Comparison of ENCODE assay signal across 9 mouse cellular contexts in the genomic region with DNA sequence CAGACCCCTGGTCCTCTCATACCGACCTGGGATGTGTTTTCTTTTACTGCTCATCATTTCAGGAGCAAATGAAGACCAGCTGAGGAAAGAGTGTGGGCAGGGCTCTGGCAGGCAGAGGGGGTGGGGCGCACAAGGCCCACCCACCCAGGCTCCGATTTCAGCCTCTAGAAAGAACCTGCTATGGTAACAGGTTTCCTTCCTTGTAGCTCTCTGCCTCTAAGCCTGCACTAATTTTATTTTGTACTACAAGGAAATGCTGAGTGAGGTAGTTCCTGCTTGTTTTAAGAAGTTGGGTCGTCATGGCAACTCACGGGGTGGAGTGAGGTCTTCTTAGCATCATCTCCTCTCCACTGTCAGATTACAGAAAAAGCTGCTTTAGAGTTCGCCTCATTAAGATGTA.
DNase-seq lines count a peak whose midpoint lies in the region; ATAC-seq and TF ChIP-seq lines count a peak whose summit lies in the region.
"Had no signal": no experiment of that assay in that cellular context is flagged by ENCODE, and none has a peak within 500 bp of the region (broad histone marks: within the 10 kb centered on the region; RNA-seq: fewer than 3 reads in every experiment).

No protein-coding gene starts in this region.

- H3K27ac ChIP-seq in kidney, postnatal 0 days, result no peak overlapping the region
- H3K27ac ChIP-seq in MEL (ENCODE audit: control insufficient read depth, low read depth, low read length), result no peak overlapping the region

- no peaks in the 10 kb centered on the region for H3K9me3 ChIP-seq in kidney, postnatal 0 days (replicated peaks; ENCODE audit: low read length)
- no peaks in the 10 kb centered on the region for H3K9me3 ChIP-seq in MEL (replicated peaks; ENCODE audit: insufficient read depth, low read length)

- H3K4me2 ChIP-seq in kidney, postnatal 0 days (ENCODE audit: low read length), result no peak overlapping the region

- peak; percentile 54 for DNase-seq in kidney, postnatal 0 days (ENCODE audit: low spot score)
- DNase-seq in kidney, adult 8-10 months, result no peak
- peak; percentile 28 for DNase-seq in MEL (ENCODE audit: low read depth, low spot score)
- peak; percentile 68 for DNase-seq in forelimb bud, embryonic 11.5 days (ENCODE audit: low read depth, low spot score)
- DNase-seq in naive thymus-derived CD4-positive, alpha-beta T cell, adult 2 months (ENCODE audit: low read depth), result peak; percentile 10
- no peak for DNase-seq in gastrocnemius, adult 18-20 months (ENCODE audit: low spot score)
- no peak for DNase-seq in cerebellum, postnatal 4 days (ENCODE audit: low spot score in 2 of 2)
- DNase-seq in spleen, postnatal 14 days (ENCODE audit: low spot score in 2 of 2), result no peak
- DNase-seq: cerebellum, adult 9-10 months had no signal

- TF ChIP-seq EP300 in MEL (IDR thresholded peaks at IDR 0.05; ENCODE audit: low read depth in 1 of 2, low read length in 2 of 2), result no peak

- TF ChIP-seq RAD21 in MEL (IDR thresholded peaks at IDR 0.05; ENCODE audit: low read depth, low read length), result no peak

- no peaks in the 10 kb centered on the region for H3K27me3 ChIP-seq in kidney, postnatal 0 days (ENCODE audit: insufficient read depth, low read length)
- no peaks in the 10 kb centered on the region; a peak in 1 of 4 replicates for H3K27me3 ChIP-seq in MEL (ENCODE audit: control insufficient read depth in 1 of 2, insufficient read depth in 2 of 2, low read length in 2 of 2)

- 12% methylated on average over 6 of the region's 6 CpGs for WGBS in kidney, postnatal 0 days

- no peak overlapping the region for H3K4me3 ChIP-seq in kidney, postnatal 0 days (replicated peaks; ENCODE audit: low read depth, low read length)
- H3K4me3 ChIP-seq in MEL (ENCODE audit: control insufficient read depth in 1 of 2, insufficient read depth in 1 of 2, low read depth in 2 of 2, low read length in 2 of 2), result no peak overlapping the region

- no peak for TF ChIP-seq CTCF in kidney, postnatal 0 days (IDR thresholded peaks at IDR 0.05; ENCODE audit: low read depth)
- no peak for TF ChIP-seq CTCF in MEL (IDR thresholded peaks at IDR 0.05 in 2 of 3, conservative IDR thresholded peaks at IDR 0.05 in 1 of 3; ENCODE audit: control insufficient read depth in 1 of 3, insufficient read depth in 1 of 3, low read depth in 2 of 3, low read length in 3 of 3, poor library complexity in 1 of 3, severe bottlenecking in 1 of 3)

- no peaks in the 10 kb centered on the region; the same call in 1 of the 2 replicates for H3K4me1 ChIP-seq in kidney, postnatal 0 days (replicated peaks; ENCODE audit: insufficient read depth, low read length)
- H3K4me1 ChIP-seq in MEL (ENCODE audit: control insufficient read depth in 1 of 2, insufficient read depth in 2 of 2, low read length in 2 of 2), result peaks cover 8 to 24% of the 10 kb centered on the region in 2 experiments

- no peaks in the 10 kb centered on the region for H3K36me3 ChIP-seq in kidney, postnatal 0 days (ENCODE audit: insufficient read depth, low read length)
- peaks cover 0 to 12% of the 10 kb centered on the region in 2 experiments; a peak in 2 of 4 replicates for H3K36me3 ChIP-seq in MEL (ENCODE audit: control insufficient read depth in 1 of 2, insufficient read depth in 2 of 2, low read length in 2 of 2)

- ATAC-seq in kidney, postnatal 0 days (replicated peaks; ENCODE audit: low FRiP score, low read depth), result peak; percentile 52

- H3K79me2 ChIP-seq in MEL (ENCODE audit: control insufficient read depth, insufficient read depth, low read length, poor library complexity), result no peaks in the 10 kb centered on the region

- no peak overlapping the region for H3K9ac ChIP-seq in kidney, postnatal 0 days (ENCODE audit: low read depth, low read length)
- H3K9ac ChIP-seq in MEL (ENCODE audit: control insufficient read depth, low read depth, low read length, poor library complexity, severe bottlenecking), result no peak overlapping the region

- TF ChIP-seq POLR2A in MEL (IDR thresholded peaks at IDR 0.05; ENCODE audit: control insufficient read depth in 1 of 2, insufficient read depth in 1 of 2, low read depth in 1 of 2, low read length in 2 of 2, poor library complexity in 1 of 2), result no peak

TF ChIP-seq in MEL, 35 proteins besides CTCF, POLR2A, EP300 and RAD21:
- TF ChIP-seq CHD2 (IDR thresholded peaks at IDR 0.05; ENCODE audit: low read length) (no peak), RCOR1 (IDR thresholded peaks at IDR 0.05; ENCODE audit: low read depth, low read length) (no peak), MEF2A (IDR thresholded peaks at IDR 0.05; ENCODE audit: extremely low read depth, insufficient replicate concordance, low read depth, low read length, poor library complexity, severe bottlenecking) (no peak), TCF12 (IDR thresholded peaks at IDR 0.05; ENCODE audit: low read depth, low read length) (no peak), USF2 (IDR thresholded peaks at IDR 0.05; ENCODE audit: borderline replicate concordance in 1 of 2, insufficient read depth in 1 of 2, low read depth in 1 of 2, low read length in 2 of 2) (no peak), ELF1 (IDR thresholded peaks at IDR 0.05; ENCODE audit: low read depth, low read length) (no peak), UBTF (IDR thresholded peaks at IDR 0.05; ENCODE audit: borderline replicate concordance, insufficient read depth, low read depth, low read length) (no peak), BHLHE40 (IDR thresholded peaks at IDR 0.05; ENCODE audit: borderline replicate concordance, low read depth, low read length) (no peak), MAFK (IDR thresholded peaks at IDR 0.05; ENCODE audit: borderline replicate concordance, low read depth, low read length) (no peak)

Comparison
In these comparisons a context has a peak if more than half of its experiments do, and no peak if none do; other contexts are left out.
1. DNase-seq: peak in kidney, postnatal 0 days (single experiment), MEL (single experiment), forelimb bud, embryonic 11.5 days (single experiment) and naive thymus-derived CD4-positive, alpha-beta T cell, adult 2 months (single experiment); none in kidney, adult 8-10 months (0 of 2), gastrocnemius, adult 18-20 months (single experiment), cerebellum, postnatal 4 days (0 of 2) and spleen, postnatal 14 days (0 of 2).